Mouse (Mus musculus): Measurements from ENCODE around the gene Mbtps1.
A peak's percentile ranks its signal among the peaks of the same experiment; 100 is the strongest.

Mbtps1 gene

DNA sequence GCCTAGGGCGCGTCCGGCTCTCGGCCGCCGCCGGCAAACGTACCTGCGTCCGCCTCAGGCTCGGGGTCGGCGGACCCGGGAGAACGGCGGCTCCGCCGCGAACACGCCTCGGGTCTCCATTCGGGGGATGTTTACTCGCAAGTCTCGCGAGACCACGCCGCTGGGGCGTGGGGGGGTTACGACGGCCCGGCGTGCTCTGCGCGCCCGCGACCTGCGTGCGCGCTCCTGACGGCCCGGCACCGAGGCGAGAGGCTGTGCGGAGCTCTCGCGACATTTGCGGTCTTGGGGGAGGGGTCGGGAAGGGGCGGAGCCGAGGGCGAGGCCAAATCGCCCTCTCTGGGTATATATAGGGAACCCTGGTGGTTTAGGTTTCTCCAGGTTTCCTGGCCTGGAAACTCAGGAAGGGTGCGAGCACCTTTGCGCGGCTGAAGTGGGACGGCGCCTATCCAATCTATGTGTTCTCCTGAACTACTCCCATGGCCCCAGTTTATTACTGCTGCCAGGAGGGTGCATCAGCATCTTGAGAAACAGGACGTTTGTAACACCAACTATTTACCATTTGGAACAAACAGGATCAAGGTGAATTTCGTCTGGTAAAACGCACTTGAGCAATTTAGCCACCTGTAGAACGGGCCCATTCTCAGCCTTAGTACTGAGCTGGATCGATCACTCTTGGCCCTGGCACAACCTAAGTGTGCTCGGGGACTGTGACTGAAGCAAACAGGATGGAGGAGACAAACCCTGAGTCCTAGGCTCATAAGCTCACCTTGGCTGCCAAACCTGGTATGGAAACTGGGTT, at the start of gene Mbtps1:
TSS of gene Mbtps1 (minus strand) at position 133 of the 799 bp plus-strand sequence.
- peak; percentile 94 to 99 for DNase-seq (ENCODE audit: low spot score in 2 of 2)

DNA sequence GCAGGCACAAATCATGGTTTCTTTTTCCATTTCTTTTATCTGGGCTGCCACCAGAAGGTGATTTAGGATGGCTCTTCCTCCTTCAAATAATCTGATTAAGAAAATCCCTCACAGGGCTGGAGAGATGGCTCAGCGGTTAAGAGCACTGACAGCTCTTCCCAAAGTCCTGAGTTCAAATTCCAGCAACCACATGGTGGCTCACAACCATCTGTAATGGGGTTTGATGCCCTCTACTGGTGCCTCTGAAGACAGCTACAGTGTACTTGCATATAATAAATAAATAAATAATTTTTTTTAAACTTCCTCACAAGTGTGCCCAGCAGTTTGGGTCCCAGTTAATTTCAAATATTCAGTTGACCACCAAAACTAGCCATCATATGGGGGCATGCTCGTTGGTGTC, 47.7 kb upstream of the Mbtps1 start:
- no peak for DNase-seq (ENCODE audit: low spot score in 2 of 2)

DNA sequence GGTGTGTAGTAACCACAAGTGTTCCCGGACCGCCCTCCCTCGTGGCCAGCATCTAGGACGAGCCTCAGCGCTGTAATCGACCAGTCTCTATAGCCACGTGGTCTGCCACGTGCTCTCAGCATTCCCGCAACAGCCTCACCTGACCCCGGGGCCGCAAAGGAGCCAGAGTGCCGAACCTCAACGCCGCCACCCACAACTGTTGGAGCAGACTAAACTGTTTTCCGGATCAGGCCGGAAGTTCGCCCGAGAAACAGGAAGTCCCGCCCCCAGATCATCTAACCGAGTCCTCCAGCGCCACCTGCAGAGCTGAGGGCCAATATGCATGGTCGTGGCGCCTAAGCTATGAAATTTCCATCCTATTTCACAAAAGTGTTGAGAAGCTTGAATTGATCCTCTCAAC, 46.5 kb upstream of the Mbtps1 start, which contains the start of gene Taf1c:
TSS of gene Taf1c (minus strand) at position 227 of the 400 bp plus-strand sequence.
- peak; percentile 81 to 92 for DNase-seq (ENCODE audit: low spot score in 2 of 2)

DNA sequence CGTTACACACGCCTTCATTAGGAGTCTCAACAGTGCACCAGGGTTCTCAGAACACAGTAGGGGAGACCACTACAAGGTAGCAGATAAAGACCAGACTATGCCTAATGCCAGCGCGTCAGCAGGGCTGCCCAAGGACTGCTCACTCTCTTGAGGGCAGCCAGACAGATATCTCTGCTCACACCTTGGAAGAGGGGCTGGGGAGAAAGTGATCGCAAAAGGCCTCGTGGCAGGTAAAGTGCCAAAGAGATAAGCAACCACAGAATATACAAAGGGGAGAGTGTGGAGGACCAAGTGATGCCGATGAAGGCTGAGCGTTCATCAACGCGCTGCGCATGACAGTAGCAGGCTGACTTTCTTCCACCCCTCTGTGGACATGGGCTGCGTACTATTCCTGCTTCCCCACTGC, 45.9 kb upstream of the Mbtps1 start:
- DNase-seq (ENCODE audit: low spot score in 2 of 2), result no peak

DNA sequence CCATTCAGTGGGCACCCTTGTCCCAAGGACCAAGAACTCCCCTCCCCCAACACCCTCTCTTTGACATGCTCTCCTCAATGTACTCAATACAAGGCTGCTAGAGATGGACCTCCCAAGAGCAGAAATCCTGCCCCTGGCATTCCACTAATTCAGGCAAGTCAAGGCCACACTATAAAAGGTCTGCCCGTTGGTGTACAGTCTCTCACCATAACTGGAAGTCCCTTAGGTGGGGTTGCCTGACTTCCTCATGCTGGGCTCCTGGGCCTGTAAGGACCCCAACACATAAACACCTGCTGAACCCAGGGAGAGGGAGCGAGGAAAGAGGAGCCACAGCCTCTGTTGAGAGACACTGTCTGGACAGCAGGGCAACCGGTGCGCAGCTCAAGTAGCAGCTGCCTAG, 45.2 kb upstream of the Mbtps1 start:
- DNase-seq (ENCODE audit: low spot score in 2 of 2), result no peak

DNA sequence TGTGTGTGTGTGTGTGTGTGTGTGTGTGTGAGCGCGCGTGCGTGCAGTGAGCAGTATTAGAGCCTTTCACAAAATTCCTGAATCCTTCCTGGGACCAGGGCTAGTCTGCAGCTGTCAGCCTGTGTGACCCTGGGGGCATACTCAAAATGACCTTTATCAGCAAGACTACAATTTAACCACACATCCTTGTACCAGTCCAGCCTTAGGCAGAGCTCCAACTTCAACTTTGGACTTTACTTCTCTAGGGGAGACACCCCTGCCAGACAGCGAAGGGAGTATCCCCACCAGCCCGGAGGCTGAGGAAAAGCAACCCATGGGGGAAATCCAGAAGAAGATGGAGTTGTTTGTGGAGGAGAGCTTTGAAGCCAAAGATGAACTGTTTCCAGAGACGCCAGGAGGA, 32.9 kb upstream of the Mbtps1 start:
- no peak for DNase-seq (ENCODE audit: low spot score in 2 of 2)

DNA sequence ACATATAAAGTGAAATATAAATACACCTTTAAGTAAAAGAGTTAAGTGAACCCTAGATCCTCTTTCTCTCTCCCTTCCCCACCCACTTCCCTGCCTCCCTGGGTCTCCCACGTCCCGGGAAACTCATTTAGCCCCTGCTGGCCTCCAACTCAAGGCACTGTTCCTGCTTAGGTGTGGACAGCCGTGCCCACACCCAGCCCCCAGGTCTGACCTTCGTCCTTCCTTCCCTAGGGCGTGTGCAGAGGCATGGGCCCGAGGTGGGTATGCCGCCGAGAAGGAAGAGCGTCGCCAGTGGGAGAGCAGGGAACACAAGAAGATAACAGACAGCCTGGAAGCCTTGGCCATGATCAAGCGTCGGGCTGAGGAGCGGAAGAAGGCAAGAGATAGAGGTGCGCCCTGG, 31.8 kb upstream of the Mbtps1 start:
- no peak for DNase-seq (ENCODE audit: low spot score in 2 of 2)

DNA sequence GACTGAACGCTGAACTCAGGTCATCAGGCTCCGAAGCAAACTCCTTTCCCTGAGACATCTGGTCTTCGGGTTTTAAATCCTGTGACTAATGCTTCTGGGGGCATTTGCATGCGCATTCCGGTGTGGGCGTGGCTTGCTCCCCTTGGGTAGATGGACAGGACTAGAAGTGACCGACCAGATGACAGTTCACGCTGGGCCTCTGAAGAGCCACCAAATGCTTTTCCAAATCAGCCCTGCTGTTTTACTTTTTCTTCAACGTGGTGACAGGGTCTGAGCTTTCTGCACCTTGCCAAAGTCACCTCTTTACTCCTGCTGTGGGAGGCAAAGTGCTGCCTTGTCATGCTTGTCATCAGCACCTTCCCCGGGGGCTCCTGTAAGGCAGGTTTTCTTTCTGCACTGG, 30.3 kb upstream of the Mbtps1 start:
- no peak for DNase-seq (ENCODE audit: low spot score in 2 of 2)

DNA sequence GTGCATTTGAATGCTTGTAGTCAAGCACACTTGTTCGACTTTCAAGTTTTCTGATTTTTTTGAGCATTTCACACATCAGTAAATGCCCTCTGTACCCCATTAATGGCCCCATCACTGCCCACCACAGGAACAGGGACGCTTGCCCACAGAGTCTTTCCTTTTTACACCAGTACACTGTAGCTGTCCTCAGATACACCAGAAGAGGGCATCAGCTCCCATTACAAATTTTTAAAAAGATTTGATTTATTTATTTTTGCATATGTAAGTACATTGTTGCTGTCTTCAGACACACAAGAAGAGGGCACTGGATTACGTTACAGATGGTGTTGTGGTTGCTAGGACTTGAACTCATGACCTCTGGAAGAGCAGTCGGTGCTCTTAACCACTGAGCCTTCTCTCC, 29.8 kb upstream of the Mbtps1 start:
- no peak for DNase-seq (ENCODE audit: low spot score in 2 of 2)

DNA sequence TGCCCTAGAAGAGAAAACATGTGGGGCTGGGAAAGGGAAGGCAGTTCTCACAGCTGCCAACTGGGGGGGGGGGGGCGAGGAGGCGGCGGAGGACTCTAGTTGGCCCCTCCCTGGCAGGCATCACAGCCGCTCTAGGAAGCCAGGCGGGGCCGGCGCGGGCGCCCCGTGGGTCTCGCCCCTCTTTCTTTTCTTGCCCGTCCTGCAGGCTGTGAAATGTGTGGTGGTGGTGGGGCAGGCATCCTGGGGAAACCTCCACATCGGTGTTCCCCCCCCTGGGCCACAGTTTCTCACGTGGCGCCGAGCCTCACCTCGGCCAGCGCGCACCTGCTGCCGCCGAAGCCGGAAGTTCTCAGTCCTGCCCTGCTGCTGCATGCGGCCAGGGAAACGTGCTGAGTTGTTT, 27.4 kb upstream of the Mbtps1 start:
- DNase-seq (ENCODE audit: low spot score in 2 of 2), result no peak

DNA sequence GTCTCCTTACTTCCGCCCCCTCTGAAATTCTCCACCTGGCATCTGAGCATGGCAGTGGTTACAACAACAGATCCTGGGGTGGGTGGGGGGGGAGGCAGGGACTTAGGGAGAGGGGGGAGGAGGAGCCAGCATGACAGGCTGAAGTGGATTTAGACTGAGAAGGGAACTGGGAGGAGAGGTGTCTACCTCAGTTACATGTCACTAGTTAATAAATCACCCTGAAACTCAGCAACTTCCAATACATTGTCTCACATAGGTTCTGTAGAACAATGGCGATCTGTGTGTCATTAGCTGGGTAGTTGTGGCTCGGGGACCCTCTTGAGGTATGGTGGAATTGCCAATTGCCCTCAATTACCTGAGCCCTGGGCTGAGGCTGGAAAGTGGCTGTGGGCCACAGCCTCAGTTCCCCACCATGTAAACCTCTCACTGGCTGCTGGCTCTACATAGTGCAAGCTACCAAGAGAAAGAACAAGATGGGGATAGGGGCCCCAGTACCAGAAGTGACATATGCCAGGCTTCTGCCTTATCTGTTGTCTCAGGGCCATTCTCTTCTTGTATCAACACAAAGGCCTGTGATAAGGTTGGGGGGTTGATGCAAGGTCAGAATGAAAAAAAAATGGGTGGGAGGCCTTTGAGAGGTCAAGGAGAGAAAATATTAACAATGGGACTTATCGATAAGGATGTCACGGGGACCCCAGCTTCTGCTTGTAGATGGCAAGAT, 22.1 kb upstream of the Mbtps1 start:
- no peak for DNase-seq (ENCODE audit: low spot score in 2 of 2)

DNA sequence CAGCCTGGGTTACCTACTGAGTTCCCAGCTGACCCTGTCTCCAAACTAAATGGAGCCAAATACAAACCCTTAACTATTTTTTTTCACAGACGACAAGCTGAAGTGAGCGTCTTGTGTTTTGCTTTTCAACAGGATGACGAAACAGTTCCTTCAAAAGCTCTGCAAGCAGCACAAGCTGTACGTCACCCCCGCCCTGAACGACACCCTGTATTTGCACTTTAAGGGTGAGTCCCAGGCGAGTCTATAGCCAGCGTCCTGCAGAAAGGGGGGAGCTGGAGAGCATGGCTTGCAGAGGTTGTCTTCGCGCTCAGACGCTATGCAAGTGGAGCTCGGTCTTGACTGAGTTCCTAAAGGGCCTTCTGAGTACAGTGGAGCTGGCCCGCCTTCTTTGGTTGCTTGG, 20.6 kb upstream of the Mbtps1 start:
- DNase-seq (ENCODE audit: low spot score in 2 of 2), result no peak

DNA sequence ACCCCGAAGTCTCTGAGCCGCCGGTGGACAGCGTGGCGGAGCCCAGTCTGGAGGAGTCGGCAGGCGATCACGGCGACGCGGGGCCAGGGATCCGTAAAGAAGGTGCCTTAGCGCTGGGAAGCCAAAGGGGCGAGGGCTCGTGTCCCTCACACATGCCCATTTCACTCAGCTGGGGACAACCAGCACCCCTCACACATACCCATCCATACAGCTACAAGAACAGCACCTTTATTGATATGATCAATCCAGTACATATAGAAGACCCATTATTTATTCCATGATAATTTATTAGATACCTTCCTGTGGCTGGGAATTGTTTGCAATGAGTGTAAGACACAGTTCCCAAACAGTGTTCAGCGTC, 16.8 kb upstream of the Mbtps1 start:
- no peak for DNase-seq (ENCODE audit: low spot score in 2 of 2)

DNA sequence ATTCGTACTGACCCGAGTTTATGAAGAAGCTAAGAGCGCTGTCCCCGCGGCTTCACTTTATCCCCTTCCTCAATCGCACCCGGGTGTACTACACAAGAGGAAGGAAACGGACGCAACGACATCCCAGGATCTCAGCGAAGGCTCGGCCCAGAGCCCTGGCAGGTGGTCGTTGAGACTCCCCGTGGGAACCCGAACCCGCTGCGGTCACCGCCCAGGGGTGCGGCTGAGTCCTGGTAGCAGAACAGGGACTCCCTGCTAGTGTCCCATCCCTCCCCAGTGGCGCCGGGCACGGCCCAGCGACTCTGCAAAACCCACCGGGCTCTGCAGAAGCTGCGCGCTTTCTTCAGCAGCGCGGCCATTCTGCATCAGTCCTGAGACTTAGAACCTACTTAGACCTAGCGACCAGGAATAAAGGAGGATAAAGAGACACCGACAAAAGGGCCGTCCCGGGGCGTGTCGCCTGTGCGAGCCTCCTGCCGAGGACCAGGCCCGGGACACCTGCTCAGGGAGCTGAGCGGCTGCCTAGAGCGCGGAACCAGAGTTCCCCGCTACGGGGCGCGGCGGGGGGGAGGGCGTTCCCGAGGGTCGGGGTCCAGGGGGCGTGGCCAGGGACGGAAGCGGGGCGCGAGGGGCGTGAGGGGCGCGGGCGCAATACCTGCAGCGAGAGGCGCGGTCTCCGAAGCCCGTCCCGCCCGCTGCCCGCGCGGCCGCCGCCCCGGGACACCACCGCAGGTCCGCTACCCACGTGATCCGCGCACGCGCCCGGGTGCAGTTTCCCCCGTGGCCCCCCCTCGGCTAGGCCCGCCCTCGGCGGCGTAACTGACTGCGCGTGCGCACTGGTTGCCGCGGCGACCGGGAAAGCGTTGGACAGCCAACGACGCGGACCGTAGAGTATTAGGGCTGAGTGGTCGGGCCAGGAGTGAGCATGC, 16.2 kb upstream of the Mbtps1 start, which contains the start of the genes Hsdl1 and Dnaaf1:
TSS of gene Hsdl1 (minus strand) at position 747 of the 929 bp plus-strand sequence.
TSS of gene Dnaaf1 (plus strand) at position 799 of the 929 bp plus-strand sequence.
- DNase-seq (ENCODE audit: low spot score in 2 of 2), result peak; percentile 96 to 98

DNA sequence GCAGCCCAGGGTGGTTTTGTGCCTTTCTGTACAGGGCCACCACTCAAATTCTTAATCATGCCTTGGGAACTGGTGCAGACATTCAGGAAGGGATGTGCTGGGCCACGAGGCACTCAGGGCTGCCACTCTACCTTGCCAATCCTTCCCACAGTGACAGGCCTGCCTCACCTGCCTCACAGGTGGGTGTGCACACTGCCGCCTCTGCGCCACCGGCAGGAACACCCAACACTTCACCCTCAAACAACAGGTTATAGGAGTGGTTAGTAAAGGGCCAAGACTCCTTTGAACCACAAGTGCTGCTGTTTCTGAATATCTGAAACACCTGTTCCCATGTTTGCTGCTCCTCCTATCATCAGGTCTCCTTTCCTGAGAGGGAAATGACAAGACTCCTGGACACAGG, 13.9 kb upstream of the Mbtps1 start:
- DNase-seq (ENCODE audit: low spot score in 2 of 2), result no peak

DNA sequence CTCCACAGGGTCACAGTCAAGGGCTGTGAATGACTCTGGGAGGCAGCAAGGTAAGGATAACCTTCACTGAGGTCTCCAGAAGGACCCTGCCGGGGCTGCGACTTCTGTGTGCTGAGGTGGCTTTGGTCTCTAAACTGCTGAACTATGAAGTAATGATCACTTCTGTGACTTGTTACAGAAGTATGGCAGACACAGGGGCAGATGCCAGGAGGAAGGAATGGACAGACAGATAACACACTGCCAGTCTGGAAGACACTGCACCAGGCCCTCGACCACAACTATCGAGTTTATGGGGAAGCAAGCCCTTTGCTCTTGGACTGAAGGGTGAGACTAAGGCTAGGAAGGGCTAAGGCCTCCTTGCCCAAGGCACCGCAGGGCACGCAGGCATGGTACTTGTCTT, 12.6 kb upstream of the Mbtps1 start:
- DNase-seq (ENCODE audit: low spot score in 2 of 2), result no peak

DNA sequence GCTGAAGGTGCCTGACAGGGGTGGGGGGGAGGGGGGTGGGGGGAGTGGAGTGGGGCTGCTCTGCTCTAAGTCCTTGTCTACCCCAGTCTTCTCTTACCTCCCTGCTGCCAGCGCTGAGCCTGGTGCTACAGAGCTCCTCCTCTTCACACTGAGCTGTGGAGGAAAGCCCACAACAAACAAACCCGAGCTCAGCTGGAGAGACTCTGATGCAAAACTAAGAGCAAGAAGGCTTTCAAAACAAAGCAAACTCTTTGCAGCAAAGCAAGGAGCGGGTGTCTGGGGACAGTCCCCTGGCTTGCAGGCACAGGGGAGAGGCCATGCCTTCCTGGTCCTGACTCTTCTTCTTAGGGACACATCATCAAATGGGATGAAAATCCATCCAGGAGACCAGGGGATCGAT, 11.3 kb upstream of the Mbtps1 start:
- DNase-seq (ENCODE audit: low spot score in 2 of 2), result no peak

DNA sequence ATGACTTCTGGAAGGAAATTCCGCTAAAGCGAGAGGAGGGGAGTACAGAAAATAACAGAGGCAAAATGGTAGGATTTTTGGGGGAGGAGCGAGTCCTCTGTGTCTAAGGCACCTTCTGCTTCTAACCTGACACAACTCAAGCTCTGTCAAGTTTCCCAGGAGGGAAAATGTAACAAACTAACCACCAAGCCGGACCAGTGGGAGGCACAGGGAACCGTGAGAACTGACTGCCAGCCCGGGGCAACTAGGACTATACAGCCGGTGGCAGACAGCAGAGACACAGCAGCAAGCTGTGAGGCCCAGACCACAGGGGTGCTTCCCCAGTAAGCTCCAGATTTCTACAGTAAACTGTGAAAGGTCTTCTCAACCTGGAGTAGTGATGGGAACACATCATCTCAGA, 10.4 kb upstream of the Mbtps1 start:
- no peak for DNase-seq (ENCODE audit: low spot score in 2 of 2)

DNA sequence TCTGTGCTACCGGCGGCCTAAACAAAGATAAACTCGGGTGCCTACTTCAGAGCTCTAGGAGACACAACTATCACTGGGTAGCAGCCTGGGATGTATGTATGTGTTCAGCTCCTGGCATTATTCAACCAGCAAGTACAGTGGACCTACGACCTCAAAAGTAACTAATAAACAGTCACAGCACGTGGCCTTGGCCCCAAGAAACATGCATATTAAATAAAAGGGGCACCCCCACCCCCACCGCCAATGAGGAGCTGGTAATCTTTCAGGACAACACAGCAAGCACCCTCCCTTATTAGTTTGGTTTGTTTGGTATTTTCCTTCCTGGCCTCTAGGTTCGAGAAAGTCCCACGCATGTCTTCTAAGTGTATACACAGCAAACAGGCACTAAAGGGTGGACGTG, 9.7 kb upstream of the Mbtps1 start:
- DNase-seq (ENCODE audit: low spot score in 2 of 2), result no peak

DNA sequence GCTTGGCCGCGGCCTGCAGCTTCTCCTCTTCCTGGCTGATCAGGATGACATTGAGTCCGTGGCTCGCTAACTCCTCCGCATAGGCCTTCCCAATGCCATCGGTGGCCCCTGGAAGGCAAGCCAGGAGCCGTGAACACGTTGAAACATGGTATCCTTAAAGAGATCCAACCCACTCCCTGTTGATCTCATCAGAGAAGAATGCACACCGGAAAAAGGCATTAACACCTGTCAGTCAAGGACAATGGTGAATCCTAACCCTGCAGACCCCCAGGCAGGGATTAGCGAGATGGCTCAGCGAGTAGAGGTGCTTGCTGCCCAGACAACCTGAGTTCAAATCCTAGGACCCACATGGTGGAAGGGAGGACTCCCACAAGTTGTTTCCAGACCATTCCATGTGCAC, 7.8 kb upstream of the Mbtps1 start:
- no peak for DNase-seq (ENCODE audit: low spot score in 2 of 2)

DNA sequence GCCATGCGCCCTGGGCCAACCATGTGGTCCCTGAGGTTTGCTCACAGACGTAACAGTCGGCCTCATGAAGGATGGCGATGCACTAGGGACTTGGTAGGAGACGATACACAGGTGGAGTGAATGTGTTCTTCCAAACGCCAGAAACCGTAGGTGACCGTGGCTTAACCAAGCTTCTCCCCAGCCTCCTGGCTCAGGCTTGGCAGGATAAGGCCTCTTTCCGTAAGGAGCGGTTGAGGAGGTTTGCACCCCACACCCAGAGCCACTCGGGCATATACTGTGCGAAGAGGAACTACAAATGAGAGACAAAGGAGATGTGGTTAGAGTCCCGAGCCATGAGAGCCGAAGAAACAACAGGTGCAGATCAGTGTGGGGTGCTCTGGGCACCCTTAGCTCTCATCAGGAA, 5.3 kb upstream of the Mbtps1 start:
- peak in 1 of 2 experiments; percentile 24 for DNase-seq (ENCODE audit: low spot score in 2 of 2)

DNA sequence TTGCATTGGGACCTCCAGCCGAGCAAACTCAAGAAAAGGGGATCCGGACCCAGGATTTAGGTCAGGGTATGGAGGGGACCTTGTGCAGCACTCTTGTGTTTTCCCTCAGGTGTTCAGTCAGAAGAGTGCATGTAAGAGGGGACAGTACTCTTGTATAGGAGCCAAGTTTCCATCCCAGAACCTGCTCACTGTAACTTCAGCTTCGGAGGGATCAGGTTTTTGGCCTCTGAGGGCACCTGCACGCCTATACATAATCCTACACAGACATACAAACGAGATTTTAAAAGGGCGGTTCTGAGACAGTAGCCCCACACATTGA, 826 bp upstream of the Mbtps1 start:
- DNase-seq (ENCODE audit: low spot score in 2 of 2), result no peak
